Comparison of ENCODE assay signal across 18 mouse cellular contexts in the genomic region with DNA sequence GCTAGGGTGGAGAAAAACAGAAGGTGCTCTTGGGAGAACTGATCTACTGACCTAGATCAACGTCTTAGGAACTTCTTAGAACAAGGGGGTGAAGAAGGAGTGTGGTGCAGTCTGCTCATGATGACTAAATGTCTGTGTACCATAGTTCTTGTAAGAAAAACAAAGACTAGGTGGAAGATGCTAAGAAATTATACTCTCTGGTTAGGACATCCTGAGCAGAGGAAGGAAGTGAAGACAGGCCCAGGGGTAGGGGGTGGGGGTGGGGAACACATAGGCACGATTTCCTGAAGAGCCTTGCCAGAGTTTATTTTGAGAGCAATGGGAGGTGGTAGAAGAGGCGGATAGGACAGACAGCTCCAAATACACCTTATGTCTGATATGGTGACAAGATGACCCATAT. TPM values are rescaled to one million over a fixed set of nuclear protein-coding genes. Genes with fewer than 3 reads are reported as not detected.
A peak's percentile ranks its signal among the peaks of the same experiment; 100 is the strongest.
DNase-seq lines count a peak whose midpoint lies in the region; ATAC-seq and TF ChIP-seq lines count a peak whose summit lies in the region.
"Had no signal": no experiment of that assay in that cellular context is flagged by ENCODE, and none has a peak within 500 bp of the region (broad histone marks: within the 10 kb centered on the region; RNA-seq: fewer than 3 reads in every experiment).

No protein-coding gene starts in this region.

- peaks cover 24% of the 10 kb centered on the region for H3K36me3 ChIP-seq in heart, postnatal 0 days (replicated peaks; ENCODE audit: control insufficient read depth, insufficient read depth, low read length)
- no peaks in the 10 kb centered on the region; the same call in 1 of the 2 replicates for H3K36me3 ChIP-seq in liver, postnatal 0 days (replicated peaks; ENCODE audit: insufficient read depth, low read length)
- H3K36me3 ChIP-seq: midbrain, embryonic 12.5 days had no signal

- no peak for ATAC-seq in heart, postnatal 0 days (ENCODE audit: insufficient read depth, low read depth)
- 0 out of 2 replicates have a peak, but pooled peaks have one; percentile 27 for ATAC-seq in liver, postnatal 0 days
- ATAC-seq: forebrain, embryonic 14.5 days; intestine, embryonic 16.5 days had no signal

- H3K4me1 ChIP-seq in heart, postnatal 0 days (ENCODE audit: control insufficient read depth, insufficient read depth), result peaks cover 76% of the 10 kb centered on the region
- peaks cover 31% of the 10 kb centered on the region for H3K4me1 ChIP-seq in liver, postnatal 0 days (ENCODE audit: insufficient read depth)
- H3K4me1 ChIP-seq: hindbrain, embryonic 12.5 days; midbrain, embryonic 12.5 days had no signal

- no peak overlapping the region for H3K4me3 ChIP-seq in heart, postnatal 0 days (ENCODE audit: low read depth, low read length)
- H3K4me3 ChIP-seq in liver, postnatal 0 days (ENCODE audit: low read depth, low read length), result no peak overlapping the region
- H3K4me3 ChIP-seq: hindbrain, embryonic 12.5 days; midbrain, embryonic 12.5 days had no signal

- 37% methylated on average over 3 of the region's 3 CpGs for WGBS in heart, postnatal 0 days
- 43% methylated on average over 3 of the region's 3 CpGs for WGBS in liver, postnatal 0 days (ENCODE audit: insufficient replicate concordance)

- no peak overlapping the region for H3K4me2 ChIP-seq in heart, postnatal 0 days (ENCODE audit: low read depth, low read length)
- no peak overlapping the region for H3K4me2 ChIP-seq in liver, postnatal 0 days (ENCODE audit: low read depth, low read length)
- H3K4me2 ChIP-seq: hindbrain, embryonic 12.5 days; midbrain, embryonic 12.5 days had no signal

- TF ChIP-seq CTCF in heart, postnatal 0 days (IDR thresholded peaks at IDR 0.05; ENCODE audit: low read depth), result no peak
- no peak for TF ChIP-seq CTCF in liver, postnatal 0 days (IDR thresholded peaks at IDR 0.05; ENCODE audit: low read depth)

- H3K9me3 ChIP-seq in heart, postnatal 0 days (replicated peaks; ENCODE audit: control insufficient read depth, low read length), result no peaks in the 10 kb centered on the region
- no peaks in the 10 kb centered on the region for H3K9me3 ChIP-seq in liver, postnatal 0 days (ENCODE audit: low read length)
- H3K9me3 ChIP-seq: hindbrain, embryonic 12.5 days; midbrain, embryonic 12.5 days had no signal

- no peaks in the 10 kb centered on the region for H3K27me3 ChIP-seq in heart, postnatal 0 days (ENCODE audit: control insufficient read depth, insufficient read depth, low read length)
- no peaks in the 10 kb centered on the region for H3K27me3 ChIP-seq in liver, postnatal 0 days (ENCODE audit: insufficient read depth, low read length)
- H3K27me3 ChIP-seq: CH12.LX; hindbrain, embryonic 12.5 days; midbrain, embryonic 12.5 days had no signal

- H3K9ac ChIP-seq in heart, postnatal 0 days (replicated peaks; ENCODE audit: low read depth, low read length), result no peak overlapping the region
- no peak overlapping the region for H3K9ac ChIP-seq in liver, postnatal 0 days (replicated peaks)
- H3K9ac ChIP-seq: hindbrain, embryonic 12.5 days; midbrain, embryonic 12.5 days had no signal

- intact Hi-C loops in heart, postnatal 14 days (cut with DNase I), result no loop called here

- TF ChIP-seq EP300 in heart, postnatal 0 days (IDR thresholded peaks at IDR 0.05; ENCODE audit: low read depth), result no peak
- TF ChIP-seq EP300 in liver, postnatal 0 days (IDR thresholded peaks at IDR 0.05; ENCODE audit: low read depth), result no peak

- H3K27ac ChIP-seq in heart, postnatal 0 days (ENCODE audit: low read depth), result peak overlapping the region; percentile 86
- H3K27ac ChIP-seq in liver, postnatal 0 days (ENCODE audit: low read depth), result peak overlapping the region; percentile 49
- H3K27ac ChIP-seq: hindbrain, embryonic 12.5 days; midbrain, embryonic 12.5 days had no signal

- no peak for DNase-seq in heart, postnatal 0 days (ENCODE audit: low spot score)
- no peak for DNase-seq in heart, postnatal 14 days
- DNase-seq in CD4-positive helper T cell, adult 2 months (ENCODE audit: low read depth, low spot score), result peak; percentile 55
- peak; percentile 65 for DNase-seq in CD4-positive, CD25-positive, alpha-beta regulatory T cell, adult 2 months (ENCODE audit: low read depth, low spot score)
- no peak for DNase-seq in liver, postnatal 0 days
- no peak for DNase-seq in right cerebral cortex, postnatal 10 days (ENCODE audit: low spot score in 2 of 2)
- DNase-seq in layer of hippocampus, adult 18-20 months (ENCODE audit: low spot score in 2 of 2), result no peak
- DNase-seq: adrenal gland, adult 2 months; cerebellum, adult 11 months; cerebellum, postnatal 36 days; lung, adult 18-20 months; lung, postnatal 36 days; thymus, adult 18-20 months had no signal

RNA-seq across cellular contexts. Expression of a gene that starts 27.6 kb away (rescaled TPM):
- total RNA-seq in heart, postnatal 0 days (2014; rRNA removed; ENCODE audit: low replicate concordance), result 59.8 and 67.9 TPM in 2 replicates
- polyA plus RNA-seq in heart, postnatal 0 days (2015; fragmentation: Nextera tagmentation; extraction: Ambion mirVana), result 10.1 and 15.8 TPM in 2 replicates
- 10 to 100 TPM; 56.8 to 77.7 TPM for total RNA-seq in heart, postnatal 14 days (2021)
- polyA plus RNA-seq in liver, postnatal 0 days (2015; fragmentation: Nextera tagmentation; extraction: Ambion mirVana), result 1.0 and 1.1 TPM in 2 replicates
- 10 to 100 TPM; 10.5 to 10.9 TPM for total RNA-seq in layer of hippocampus, adult 18-20 months (2021)

RNA-seq across cellular contexts. Expression of a gene that starts 31.3 kb away (rescaled TPM):
- 1.8 and 2.8 TPM in 2 replicates for total RNA-seq in heart, postnatal 0 days (2014; rRNA removed; ENCODE audit: low replicate concordance)
- 3.6 and 3.9 TPM in 2 replicates for polyA plus RNA-seq in heart, postnatal 0 days (2015; fragmentation: Nextera tagmentation; extraction: Ambion mirVana)
- 1 to 10 TPM; 2.3 to 3.1 TPM for total RNA-seq in heart, postnatal 14 days (2021)
- polyA plus RNA-seq in liver, postnatal 0 days (2015; fragmentation: Nextera tagmentation; extraction: Ambion mirVana), result 3.6 and 5.2 TPM in 2 replicates
- total RNA-seq in layer of hippocampus, adult 18-20 months (2021), result 1 to 10 TPM; 1.1 to 3.2 TPM

Comparison
In these comparisons a context has a peak if more than half of its experiments do, and no peak if none do; other contexts are left out.
1. DNase-seq: peak in CD4-positive helper T cell, adult 2 months (single experiment) and CD4-positive, CD25-positive, alpha-beta regulatory T cell, adult 2 months (single experiment); none in heart, postnatal 0 days (single experiment), heart, postnatal 14 days (0 of 2), liver, postnatal 0 days (single experiment), right cerebral cortex, postnatal 10 days (0 of 2) and layer of hippocampus, adult 18-20 months (0 of 2).